Mouse (Mus musculus) Patski (cell line): Measurements from ENCODE around the gene Ahdc1. TPM values are rescaled to one million over a fixed set of nuclear protein-coding genes. Genes with fewer than 3 reads are reported as not detected.
"Not testable (repeated sequence)": the region's sequence is repeated elsewhere in the genome, so short reads cannot be mapped to it uniquely, and the experiment has no call there.

ENCODE experiments used
- ATAC-seq: fragments of 100-300 bp; one replicate; pipeline ENCODE4 v1.8.0; 2021
- CTCF ChIA-PET: fragments of 350-600 bp; sonication (Branson Sonifier 250); formaldehyde crosslinking; loops from one replicate; lab custom pipeline; 2022; ENCODE audit warnings: inconsistent platforms; lab: Charles Lee
- POLR2A ChIA-PET: fragments of 350-600 bp; sonication (Branson Sonifier 250); formaldehyde crosslinking; loops from one replicate; lab custom pipeline; 2022; ENCODE audit warnings: antibody characterized with exemption, inconsistent platforms; lab: Charles Lee
- DNase-seq: peaks from one replicate; pipeline ENCODE4 v3.0.0-alpha.2; 2011; ENCODE audit warnings: low read depth, low spot score
- H3K27me3 ChIP-seq: fragments of 371-371 bp; one replicate; pipeline ENCODE4 v1.5.1; 2021
- CTCF ChIP-seq: fragments of 100-300 bp; IDR thresholded peaks from one replicate; pipeline ENCODE4 v1.5.1; 2021
- in situ Hi-C: fragments of 300-500 bp; cut with MboI; formaldehyde crosslinking; loops from 3 replicates; pipeline ENCODE4 v1.11.1; 2018; ENCODE audit warnings: low pct_unique_long_range_greater_than_20kb, mixed read lengths
- polyA plus RNA-seq: library from polyadenylated mRNA; unstranded; gene quantifications from one replicate; pipeline ENCODE4 v1.2.3, GENCODE M21; 2021

Ahdc1 gene
- polyA plus RNA-seq, 1 experiment from 2014 or later: 25.6 TPM

GRCm38 (mm10) chr4:132988581-132989355, 22.3 kb upstream of the Ahdc1 start:
- DNase-seq: no peak
- ChIA-PET CTCF (interaction anchor here (1.5 kb wide), 1 partner anchor 16 kb away, joined by 3 read pairs; no protein-coding TSS in a partner anchor), POLR2A (no interaction called here)
- in situ Hi-C loops: no loop called here
- no peak for TF ChIP-seq CTCF
- no peaks in the 10 kb centered on the region for H3K27me3 ChIP-seq
- no peak for ATAC-seq

DNA sequence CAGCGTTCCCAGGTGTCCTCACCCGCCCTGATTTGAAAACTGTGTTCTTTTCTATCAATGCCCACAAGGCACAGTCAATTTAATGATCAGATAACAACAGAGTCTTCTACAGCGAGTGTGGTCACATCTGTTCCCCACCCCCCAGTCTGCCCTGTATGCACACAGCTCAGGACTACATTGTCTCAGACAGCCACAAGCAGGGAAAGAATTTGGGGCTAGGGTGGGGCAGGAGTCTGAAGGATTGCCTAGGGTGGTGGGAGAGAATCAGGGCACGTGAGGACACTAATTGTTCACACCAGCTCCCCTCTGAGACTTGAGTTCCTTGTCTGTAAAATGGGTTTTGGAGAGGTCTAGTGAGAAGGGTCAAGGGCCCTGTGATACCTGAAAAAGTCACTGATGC, 17.5 kb upstream of the Ahdc1 start:
- no peak for DNase-seq

DNA sequence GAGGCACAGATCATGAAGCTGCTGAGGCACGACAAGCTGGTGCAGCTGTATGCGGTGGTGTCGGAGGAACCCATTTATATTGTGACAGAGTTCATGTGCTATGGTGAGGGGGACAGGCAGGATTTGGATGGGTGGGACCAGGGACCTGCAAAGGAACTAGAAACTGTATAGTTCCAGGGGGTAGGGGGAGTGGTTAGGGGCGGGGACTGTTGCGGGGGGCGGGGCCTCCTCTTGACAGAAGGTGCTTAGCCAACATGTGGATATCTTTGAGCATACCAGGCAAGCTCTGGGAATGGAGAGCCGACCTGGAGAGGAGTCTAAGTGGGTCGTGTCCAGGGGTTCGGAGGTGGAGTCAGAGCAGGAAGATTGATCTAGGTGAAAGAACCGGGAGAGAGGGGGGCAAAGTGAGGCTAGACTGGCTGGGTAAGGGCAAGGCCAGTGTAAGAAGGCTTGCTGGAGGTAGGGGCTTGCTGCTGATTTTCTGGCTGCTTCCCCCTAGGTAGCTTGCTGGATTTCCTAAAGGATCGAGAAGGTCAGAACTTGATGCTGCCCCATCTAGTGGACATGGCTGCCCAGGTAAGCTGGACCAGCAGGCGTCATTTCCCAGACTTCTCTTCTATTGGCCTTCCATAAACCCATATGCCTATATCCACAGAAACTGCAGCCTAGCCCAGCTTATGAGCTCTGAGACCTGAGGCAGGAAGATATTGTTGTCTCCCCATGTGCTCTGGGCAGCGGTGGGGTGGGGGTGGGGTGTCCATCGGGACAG, 13.4 kb upstream of the Ahdc1 start:
- TF ChIP-seq CTCF: no peak
- CTCF ChIA-PET: interaction anchor here (1.2 kb wide), 1 partner anchor 53 kb away, joined by 6 read pairs; no protein-coding TSS in a partner anchor
- no peaks in the 10 kb centered on the region for H3K27me3 ChIP-seq
- no peak for DNase-seq
- POLR2A ChIA-PET: no interaction called here
- in situ Hi-C loops: no loop called here
- ATAC-seq: no peak

More for the DNA sequence above, 17.5 kb upstream of the Ahdc1 start:
- in situ Hi-C loops: no loop called here
- ATAC-seq: no peak
- no peaks in the 10 kb centered on the region for H3K27me3 ChIP-seq
- ChIA-PET POLR2A (no interaction called here), CTCF (no interaction called here)
- TF ChIP-seq CTCF: no peak

GRCm38 (mm10) chr4:133002896-133003295, 8.2 kb upstream of the Ahdc1 start:
- in situ Hi-C loops: loop anchor here (5.0 kb wide), 1 partner anchor 56 kb away; no protein-coding TSS in a partner anchor
- TF ChIP-seq CTCF: no peak
- DNase-seq (no peak), ATAC-seq (no peak)
- ChIA-PET POLR2A (no interaction called here), CTCF (interaction anchor here (10.1 kb wide), 1 partner anchor 57 kb away, joined by 84 read pairs; no protein-coding TSS in a partner anchor)
- no peaks in the 10 kb centered on the region for H3K27me3 ChIP-seq

GRCm38 (mm10) chr4:133003316-133004018, 7.6 kb upstream of the Ahdc1 start:
- H3K27me3 ChIP-seq: no peaks in the 10 kb centered on the region
- in situ Hi-C loops: loop anchor here (5.0 kb wide), 1 partner anchor 56 kb away; no protein-coding TSS in a partner anchor
- ChIA-PET CTCF (interaction anchor here (10.1 kb wide), 1 partner anchor 57 kb away, joined by 84 read pairs; no protein-coding TSS in a partner anchor), POLR2A (no interaction called here)
- ATAC-seq: no peak
- no peak for DNase-seq
- no peak for TF ChIP-seq CTCF

- CTCF ChIA-PET: interaction anchor here (0.7 to 10.1 kb wide), 7 partner anchors 17 to 79 kb away, joined by 3 to 84 read pairs (median 4); no protein-coding TSS in a partner anchor
- POLR2A ChIA-PET: interaction anchor here (0.8 to 1.0 kb wide), 3 partner anchors 54 to 60 kb away, joined by 3 to 4 read pairs (median 3); no protein-coding TSS in a partner anchor
- in situ Hi-C loops: loop anchor here (5.0 kb wide), 2 partner anchors 207 to 297 kb away; partner anchors contain the start of genes Cd164l2 and Gpr3
- no peak for ATAC-seq
- no peaks in the 10 kb centered on the region for H3K27me3 ChIP-seq
- TF ChIP-seq CTCF: no peak
- DNase-seq: no peak
Observed at GRCm38 (mm10) chr4:133005233-133005632, 5.8 kb upstream of the Ahdc1 start.

- not testable (repeated sequence) for DNase-seq, H3K27me3 ChIP-seq, ATAC-seq
- POLR2A ChIA-PET: interaction anchor here (0.9 kb wide), 1 partner anchor 60 kb away, joined by 3 read pairs; no protein-coding TSS in a partner anchor
- CTCF ChIA-PET: interaction anchor here (1.2 to 10.1 kb wide), 3 partner anchors 60 to 67 kb away, joined by 4 to 84 read pairs (median 4); no protein-coding TSS in a partner anchor
- in situ Hi-C loops: loop anchor here (5.0 kb wide), 2 partner anchors 206 to 296 kb away; partner anchors contain the start of genes Cd164l2 and Gpr3
Observed at GRCm38 (mm10) chr4:133005885-133006451, 5.1 kb upstream of the Ahdc1 start.

- TF ChIP-seq CTCF: no peak
- no peaks in the 10 kb centered on the region for H3K27me3 ChIP-seq
- no peak for DNase-seq
- POLR2A ChIA-PET: interaction anchor here (1.3 kb wide), 1 partner anchor 50 kb away, joined by 3 read pairs; no protein-coding TSS in a partner anchor
- no peak for ATAC-seq
- in situ Hi-C loops: loop anchor here (5.0 kb wide), 2 partner anchors 205 to 295 kb away; partner anchors contain the start of genes Cd164l2 and Gpr3
- CTCF ChIA-PET: interaction anchor here (1.2 to 10.1 kb wide), 3 partner anchors 62 to 289 kb away, joined by 3 to 84 read pairs (median 9); no protein-coding TSS in a partner anchor
Observed at GRCm38 (mm10) chr4:133007513-133008380, 3.3 kb upstream of the Ahdc1 start.
